Mouse (Mus musculus): ENCODE data around the gene Cbx6.
"Not testable (repeated sequence)": the region's sequence is repeated elsewhere in the genome, so short reads cannot be mapped to it uniquely, and the experiment has no call there.

Cbx6 gene

GRCm38 (mm10) chr15:79830388-79830787 is 4.1 kb downstream of the Cbx6 start:
- peak; percentile 58 for DNase-seq (ENCODE audit: low spot score)

- DNase-seq (ENCODE audit: low spot score) = no peak
Observed at GRCm38 (mm10) chr15:79829431-79829830, 5.1 kb downstream of the Cbx6 start.

- DNase-seq (ENCODE audit: low spot score) = peak; percentile 37
Observed at GRCm38 (mm10) chr15:79828366-79829035, 6.0 kb downstream of the Cbx6 start.

- no peak for DNase-seq (ENCODE audit: low spot score)
Observed at GRCm38 (mm10) chr15:79827778-79828210, 6.7 kb downstream of the Cbx6 start.

- no peak for DNase-seq (ENCODE audit: low spot score)
Observed at GRCm38 (mm10) chr15:79827061-79827777, 7.3 kb downstream of the Cbx6 start.

- no peak for DNase-seq (ENCODE audit: low spot score)
Observed at GRCm38 (mm10) chr15:79826221-79826935, 8.1 kb downstream of the Cbx6 start.

GRCm38 (mm10) chr15:79825146-79825825 is 9.2 kb downstream of the Cbx6 start:
- no peak for DNase-seq (ENCODE audit: low spot score)

- DNase-seq (ENCODE audit: low spot score) = no peak
Observed at GRCm38 (mm10) chr15:79823588-79824280, 10.8 kb downstream of the Cbx6 start.

- DNase-seq (ENCODE audit: low spot score) = no peak
Observed at GRCm38 (mm10) chr15:79822265-79823199, 12.0 kb downstream of the Cbx6 start.

GRCm38 (mm10) chr15:79818325-79818724 is 16.2 kb downstream of the Cbx6 start:
- DNase-seq (ENCODE audit: low spot score) = no peak

- DNase-seq (ENCODE audit: low spot score) = no peak
Observed at GRCm38 (mm10) chr15:79813666-79814258, 20.7 kb downstream of the Cbx6 start.

GRCm38 (mm10) chr15:79812840-79813239 is 21.6 kb downstream of the Cbx6 start:
- DNase-seq (ENCODE audit: low spot score) = not testable (repeated sequence)

- DNase-seq (ENCODE audit: low spot score) = no peak
Observed at GRCm38 (mm10) chr15:79810997-79811396, 23.5 kb downstream of the Cbx6 start.

GRCm38 (mm10) chr15:79810061-79810460 is 24.4 kb downstream of the Cbx6 start:
- DNase-seq (ENCODE audit: low spot score) = no peak

GRCm38 (mm10) chr15:79808658-79809057 is 25.8 kb downstream of the Cbx6 start:
- no peak for DNase-seq (ENCODE audit: low spot score)

- DNase-seq (ENCODE audit: low spot score) = no peak
Observed at GRCm38 (mm10) chr15:79808114-79808513, 26.4 kb downstream of the Cbx6 start.

GRCm38 (mm10) chr15:79807050-79807449 is 27.4 kb downstream of the Cbx6 start:
- DNase-seq (ENCODE audit: low spot score) = no peak

- no peak for DNase-seq (ENCODE audit: low spot score)
Observed at GRCm38 (mm10) chr15:79805246-79805645, 29.2 kb downstream of the Cbx6 start.

- DNase-seq (ENCODE audit: low spot score) = peak; percentile 31
Observed at GRCm38 (mm10) chr15:79804352-79805071, 30.0 kb downstream of the Cbx6 start, which contains the start of gene Nptxr. TSS of gene Nptxr (minus strand) at chr15:79804766.

Measured in ovary, postnatal 10 days (tissue).